Mouse (Mus musculus) thymus, adult 2 months (tissue): Measurements from ENCODE around the gene Slc2a4.

ENCODE experiments used
- CTCF ChIP-seq: fragments of 200-500 bp; IDR thresholded peaks from 2 replicates; pipeline ENCODE4 v1.5.1; 2012; ENCODE audit warnings: mild to moderate bottlenecking, control low read depth, low read length, moderate library complexity, borderline replicate concordance; ENCODE audit not compliant: control insufficient read depth, poor library complexity, insufficient read depth; ENCODE audit errors: extremely low read depth
- POLR2A ChIP-seq: fragments of 200-500 bp; IDR thresholded peaks from 2 replicates; pipeline ENCODE4 v1.6.1; 2012; ENCODE audit warnings: mild to moderate bottlenecking, low read length, control low read depth, moderate library complexity; ENCODE audit not compliant: control insufficient read depth, poor library complexity, insufficient read depth; ENCODE audit errors: extremely low read depth

GRCm38 (mm10) chr11:69909174-69909573 lies 38.8 kb downstream of the Slc2a4 start:
- no peak for TF ChIP-seq CTCF
- TF ChIP-seq POLR2A, result no peak
